Mouse (Mus musculus) heart, embryonic 12.5 days (tissue): ENCODE measurements around the gene Sdk1. TPM values are rescaled to one million over a fixed set of nuclear protein-coding genes. Genes with fewer than 3 reads are reported as not detected.

Experiments
- ATAC-seq: fragments of 200-750 bp; cut with Nextera tagmentation; 2 replicates; pipeline ENCODE4 v1.8.0; 2017; ENCODE audit warnings: moderate TSS enrichment, moderate library complexity; ENCODE audit not compliant: insufficient number of reproducible peaks, low FRiP score
- H3K27ac ChIP-seq: fragments of 300-500 bp; sonication (generic); 2 replicates; pipeline ENCODE4 v1.5.1; 2016; ENCODE audit warnings: mild to moderate bottlenecking, moderate library complexity; ENCODE audit not compliant: poor library complexity, severe bottlenecking
- H3K27me3 ChIP-seq: fragments of 300-500 bp; sonication (generic); replicated peaks from 2 replicates; pipeline ENCODE4 v1.6.1; 2016; ENCODE audit warnings: mild to moderate bottlenecking, moderate library complexity
- H3K36me3 ChIP-seq: fragments of 300-500 bp; sonication (generic); 2 replicates; pipeline ENCODE4 v1.6.1; 2016; ENCODE audit warnings: mild to moderate bottlenecking, moderate library complexity
- H3K4me1 ChIP-seq: fragments of 300-500 bp; sonication (generic); replicated peaks from 2 replicates; pipeline ENCODE4 v1.6.1; 2016; ENCODE audit warnings: mild to moderate bottlenecking
- H3K4me2 ChIP-seq: fragments of 300-500 bp; sonication (generic); 2 replicates; pipeline ENCODE4 v1.6.1; 2016; ENCODE audit warnings: mild to moderate bottlenecking, moderate library complexity
- H3K4me3 ChIP-seq: fragments of 300-500 bp; sonication (generic); 2 replicates; pipeline ENCODE4 v1.5.1; 2016; ENCODE audit warnings: mild to moderate bottlenecking
- H3K9ac ChIP-seq: fragments of 300-500 bp; sonication (generic); 2 replicates; pipeline ENCODE4 v1.6.1; 2016; ENCODE audit warnings: mild to moderate bottlenecking, moderate library complexity
- H3K9me3 ChIP-seq: fragments of 300-500 bp; sonication (generic); replicated peaks from 2 replicates; pipeline ENCODE4 v1.6.1; 2016; ENCODE audit warnings: mild to moderate bottlenecking, moderate library complexity
- WGBS: fragments of 180-500 bp; shearing (Covaris S2); methylation state at CpG from one replicate; pipeline ENCODE4 v1.1.7; 2016; 5-methylcytosine and 5-hydroxymethylcytosine counted together
- polyA plus RNA-seq: library from polyadenylated mRNA; unstranded; fragments of >200 nt; fragmentation: Nextera tagmentation; extraction: Ambion mirVana; gene quantifications from 2 replicates; pipeline ENCODE4 v1.2.1, GENCODE M21; 2016

Gene Sdk1
- polyA plus RNA-seq, 1 experiment from 2014 or later, result 4.4 TPM

DNA sequence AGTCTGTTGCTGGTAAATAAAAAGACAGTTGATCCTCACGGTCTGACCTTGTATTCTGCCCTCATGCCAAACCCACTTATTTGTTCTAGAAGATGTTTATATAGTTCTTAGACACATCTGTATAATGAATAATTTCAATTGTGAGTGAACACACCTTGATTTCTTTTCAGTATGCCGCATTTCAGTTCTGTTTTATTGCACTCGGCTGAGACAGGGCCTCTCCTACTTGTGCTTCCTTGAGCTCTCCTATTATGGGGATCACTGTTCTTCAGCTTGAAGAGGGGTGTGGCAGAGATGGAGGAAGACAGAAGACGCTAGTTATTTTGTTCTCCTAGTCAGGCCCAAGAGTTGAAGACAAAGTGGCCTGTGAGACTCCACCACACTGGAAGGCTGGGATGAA, 603.4 kb downstream of the Sdk1 start:
- H3K27ac ChIP-seq, result no peak overlapping the region
- 81% methylated on average over 4 of the region's 4 CpGs for WGBS

GRCm38 (mm10) chr5:141847686-141848085, 606.4 kb downstream of the Sdk1 start:
- 83% methylated on average over 4 of the region's 4 CpGs for WGBS
- Histone ChIP-seq H3K4me2 (no peak overlapping the region), H3K4me3 (no peak overlapping the region), H3K4me1 (peaks cover 18% of the 10 kb centered on the region), H3K9me3 (no peaks in the 10 kb centered on the region), H3K36me3 (no peaks in the 10 kb centered on the region), H3K9ac (no peak overlapping the region), H3K27me3 (no peaks in the 10 kb centered on the region), H3K27ac (no peak overlapping the region)
- ATAC-seq, result no peak

More for the DNA sequence above, 603.4 kb downstream of the Sdk1 start:
- Histone ChIP-seq H3K36me3 (no peaks in the 10 kb centered on the region), H3K4me1 (0 out of 2 replicates have a peak, but pooled peaks cover under 1% of the 10 kb centered on the region), H3K9me3 (no peaks in the 10 kb centered on the region), H3K9ac (no peak overlapping the region), H3K4me2 (no peak overlapping the region), H3K27me3 (no peaks in the 10 kb centered on the region), H3K4me3 (no peak overlapping the region)
- no peak for ATAC-seq

DNA sequence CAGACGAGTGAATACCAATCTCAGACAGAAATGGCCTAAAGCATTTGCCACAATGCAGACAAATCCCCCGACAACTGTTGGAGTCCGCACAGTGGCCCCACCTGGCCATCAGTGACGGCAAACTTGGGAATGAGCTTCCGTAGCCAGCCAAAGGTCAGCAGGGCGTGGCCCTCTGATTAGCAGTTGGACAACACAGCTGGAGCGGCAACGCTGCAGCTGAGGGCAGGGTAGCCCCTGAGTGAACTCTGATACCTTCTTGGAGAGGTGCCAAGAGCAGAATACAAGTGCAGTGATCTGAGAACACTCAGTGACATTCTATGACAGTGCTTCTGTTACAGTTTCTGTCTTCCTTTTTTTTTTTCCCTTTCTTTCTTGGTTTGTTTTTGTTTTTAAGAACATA, 610.9 kb downstream of the Sdk1 start:
- Histone ChIP-seq H3K4me1 (peaks cover 24% of the 10 kb centered on the region), H3K9ac (no peak overlapping the region), H3K27me3 (no peaks in the 10 kb centered on the region), H3K9me3 (no peaks in the 10 kb centered on the region), H3K36me3 (no peaks in the 10 kb centered on the region), H3K4me2 (peak overlapping the region; percentile 32), H3K4me3 (no peak overlapping the region), H3K27ac (peak overlapping the region; percentile 55)
- peak; percentile 80 for ATAC-seq
- WGBS, result 18% methylated on average over 8 of the region's 8 CpGs

- peaks cover 18% of the 10 kb centered on the region for H3K4me1 ChIP-seq
- no peaks in the 10 kb centered on the region for H3K27me3 ChIP-seq
- 88% methylated on average over 2 of the region's 2 CpGs for WGBS
- no peak overlapping the region for H3K4me2 ChIP-seq
- H3K4me3 ChIP-seq, result no peak overlapping the region
- H3K36me3 ChIP-seq, result no peaks in the 10 kb centered on the region
- no peak for ATAC-seq
- H3K9ac ChIP-seq, result no peak overlapping the region
- no peaks in the 10 kb centered on the region for H3K9me3 ChIP-seq
- no peak overlapping the region for H3K27ac ChIP-seq
Measured at GRCm38 (mm10) chr5:141856447-141856846, 615.2 kb downstream of the Sdk1 start.

DNA sequence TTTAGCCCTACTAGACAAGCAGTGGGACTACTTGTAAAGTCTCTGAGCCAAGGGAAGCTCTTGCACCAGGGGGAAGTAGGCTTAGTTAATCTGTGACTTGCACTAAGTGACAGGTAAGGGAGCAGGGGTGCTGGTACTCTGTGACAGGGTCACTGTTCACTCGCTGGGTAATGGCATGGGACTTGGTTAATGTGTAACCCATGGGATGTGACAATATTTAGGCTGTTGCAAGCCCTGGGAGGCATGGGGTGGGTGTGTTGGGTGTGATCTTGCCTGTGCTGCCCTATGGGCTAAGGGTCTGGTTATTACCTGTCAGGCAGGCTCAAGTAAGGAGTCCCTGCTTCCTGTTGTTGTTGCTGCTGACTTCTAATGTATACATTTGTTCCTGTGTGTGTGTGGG, 616.5 kb downstream of the Sdk1 start:
- Histone ChIP-seq H3K4me3 (no peak overlapping the region), H3K9ac (no peak overlapping the region), H3K4me2 (no peak overlapping the region), H3K27me3 (no peaks in the 10 kb centered on the region), H3K27ac (no peak overlapping the region), H3K36me3 (no peaks in the 10 kb centered on the region), H3K9me3 (no peaks in the 10 kb centered on the region), H3K4me1 (peaks cover 5% of the 10 kb centered on the region)
- 89% methylated on average over 1 of the region's 1 CpGs for WGBS
- no peak for ATAC-seq

DNA sequence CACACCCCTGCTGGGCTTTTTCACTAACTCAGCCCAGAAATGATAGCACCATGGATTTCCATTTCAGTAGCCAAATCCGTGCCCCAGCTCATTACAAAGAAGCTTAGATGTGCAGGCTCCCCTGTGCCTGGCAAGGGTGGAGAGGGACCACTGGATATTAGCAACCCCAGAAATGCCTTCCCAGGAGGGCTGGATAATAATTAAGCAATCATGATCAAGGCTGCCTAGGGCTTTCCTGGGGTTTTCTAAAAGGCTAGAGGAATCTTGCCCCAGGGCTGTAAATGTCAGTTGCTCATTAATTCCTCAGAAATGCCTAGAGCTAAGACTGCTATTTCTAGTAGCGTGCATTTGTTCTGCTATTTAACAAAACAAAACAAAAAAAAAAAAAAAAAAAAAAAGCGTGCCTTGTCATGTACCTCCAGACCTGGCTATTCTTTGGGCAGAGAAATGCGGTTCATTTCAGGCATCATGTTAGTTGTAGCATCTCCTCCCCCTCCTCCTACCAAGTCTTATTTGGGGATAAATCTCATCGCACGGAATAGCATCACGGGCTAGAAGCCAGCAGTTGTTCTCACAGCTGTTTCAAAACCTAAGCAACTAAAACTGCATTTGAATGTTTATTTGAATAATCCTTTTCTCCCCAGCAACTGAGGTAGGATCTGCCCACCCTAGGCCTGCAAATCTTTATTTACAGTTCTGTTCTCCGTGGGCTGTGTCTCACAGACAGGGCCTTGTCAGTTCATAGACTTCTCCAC, 617.3 kb downstream of the Sdk1 start:
- no peak for ATAC-seq
- 46% methylated on average over 8 of the region's 8 CpGs for WGBS
- no peak overlapping the region for H3K9ac ChIP-seq

DNA sequence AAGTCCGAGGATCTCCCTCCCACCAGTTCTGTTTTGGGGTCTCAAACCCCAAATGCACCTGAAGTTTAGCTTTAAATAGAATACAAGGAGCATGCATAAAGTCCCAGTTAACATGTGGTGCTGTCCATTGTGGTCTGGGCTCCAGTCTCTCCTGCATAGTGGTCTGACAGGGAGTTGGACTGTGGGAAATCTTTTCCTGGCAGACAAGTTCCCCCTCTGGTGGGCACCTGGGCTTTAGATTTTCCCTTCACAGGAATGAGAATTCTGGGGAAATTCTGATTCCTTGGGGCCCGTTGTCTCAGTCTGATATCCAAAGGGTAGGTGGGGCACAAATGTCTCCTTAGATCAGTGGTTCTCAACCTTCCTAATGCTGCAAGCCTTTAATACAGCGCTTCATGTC, 624.8 kb downstream of the Sdk1 start:
- H3K9ac ChIP-seq, result no peak overlapping the region
- no peak for ATAC-seq
- no peaks in the 10 kb centered on the region for H3K36me3 ChIP-seq
- no peak overlapping the region for H3K4me2 ChIP-seq
- 71% methylated on average over 3 of the region's 3 CpGs for WGBS
- no peaks in the 10 kb centered on the region for H3K9me3 ChIP-seq
- no peak overlapping the region for H3K4me3 ChIP-seq
- no peaks in the 10 kb centered on the region for H3K27me3 ChIP-seq
- no peak overlapping the region for H3K27ac ChIP-seq
- peaks cover 4% of the 10 kb centered on the region; the same call in 1 of the 2 replicates for H3K4me1 ChIP-seq

More for the DNA sequence above, 617.3 kb downstream of the Sdk1 start:
- Histone ChIP-seq H3K36me3 (no peaks in the 10 kb centered on the region), H3K4me2 (no peak overlapping the region), H3K4me3 (no peak overlapping the region), H3K27ac (no peak overlapping the region), H3K4me1 (no peaks in the 10 kb centered on the region), H3K9me3 (no peaks in the 10 kb centered on the region), H3K27me3 (no peaks in the 10 kb centered on the region)

DNA sequence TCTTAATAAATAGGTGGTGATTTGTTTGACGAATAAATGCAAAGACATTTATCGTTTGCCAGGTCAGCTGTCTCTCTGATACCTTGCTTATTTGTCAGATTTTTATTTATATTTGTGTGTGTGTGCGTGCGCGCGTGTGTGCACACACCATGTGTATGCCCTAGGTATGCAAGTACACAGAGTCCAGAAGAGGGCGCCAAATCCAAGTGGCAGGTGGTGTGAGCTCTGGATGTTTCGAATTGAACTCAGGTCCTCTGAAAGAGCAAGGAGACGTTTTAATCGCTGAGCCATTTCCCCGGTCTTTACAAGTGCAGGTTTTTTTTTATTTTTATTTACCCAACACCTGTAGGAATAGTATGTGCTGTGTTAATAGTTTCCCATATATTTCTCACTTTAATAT, 632.5 kb downstream of the Sdk1 start:
- H3K4me3 ChIP-seq, result no peak overlapping the region
- no peak overlapping the region for H3K27ac ChIP-seq
- H3K4me2 ChIP-seq, result no peak overlapping the region
- H3K9me3 ChIP-seq, result 0 out of 2 replicates have a peak, but pooled peaks cover 5% of the 10 kb centered on the region
- H3K4me1 ChIP-seq, result no peaks in the 10 kb centered on the region
- WGBS, result 92% methylated on average over 11 of the region's 11 CpGs
- H3K9ac ChIP-seq, result no peak overlapping the region
- ATAC-seq, result no peak
- no peaks in the 10 kb centered on the region for H3K36me3 ChIP-seq
- H3K27me3 ChIP-seq, result no peaks in the 10 kb centered on the region

DNA sequence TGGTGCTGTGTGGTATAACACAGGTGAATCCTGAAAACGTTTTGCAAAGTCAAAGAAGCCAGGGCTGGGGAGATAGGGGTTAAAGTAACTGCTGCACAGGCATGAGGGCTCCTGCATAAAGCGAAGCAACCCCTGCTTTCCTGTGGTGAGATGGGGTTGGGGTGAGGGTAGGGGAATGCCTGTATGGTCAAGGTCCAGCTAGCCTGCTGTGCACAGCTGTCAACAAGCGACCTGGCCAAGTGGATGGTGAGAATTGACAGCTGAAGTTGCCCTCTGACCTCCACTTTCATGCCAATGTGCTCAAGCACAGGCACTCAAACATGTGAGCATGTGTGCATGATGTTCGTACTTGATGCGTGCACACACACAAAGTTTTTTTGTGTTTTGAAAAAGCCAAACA, 639.4 kb downstream of the Sdk1 start:
- WGBS, result 60% methylated on average over 5 of the region's 5 CpGs
- H3K4me1 ChIP-seq, result no peaks in the 10 kb centered on the region
- no peaks in the 10 kb centered on the region for H3K27me3 ChIP-seq
- no peaks in the 10 kb centered on the region for H3K9me3 ChIP-seq
- H3K36me3 ChIP-seq, result no peaks in the 10 kb centered on the region
- no peak overlapping the region for H3K4me3 ChIP-seq
- no peak overlapping the region for H3K9ac ChIP-seq
- no peak for ATAC-seq
- H3K4me2 ChIP-seq, result no peak overlapping the region
- no peak overlapping the region for H3K27ac ChIP-seq

DNA sequence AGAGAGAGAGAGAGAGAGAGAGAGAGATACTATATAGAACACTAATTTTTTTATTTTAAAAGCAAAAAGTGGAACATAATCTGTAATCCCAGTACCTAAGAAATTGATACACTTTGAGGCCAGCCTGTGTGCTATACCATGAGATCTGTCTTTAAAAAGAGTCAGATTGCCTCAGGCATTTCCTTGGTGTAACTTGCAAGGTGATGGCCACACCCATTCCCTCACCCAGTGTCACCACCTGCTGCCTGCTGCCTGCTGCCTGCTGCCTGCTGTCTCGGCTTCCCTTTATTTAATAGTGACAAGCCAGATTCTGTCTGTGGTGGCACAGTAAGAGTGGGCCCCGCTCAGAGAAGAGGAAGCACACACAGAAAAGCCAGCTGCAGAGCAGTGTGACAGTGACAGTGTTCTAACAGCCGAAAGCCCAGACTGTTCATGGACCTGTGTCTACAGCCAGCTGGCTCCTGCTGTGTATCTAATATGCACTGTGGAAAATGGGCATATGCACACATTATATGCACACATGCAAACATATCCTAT, 642.9 kb downstream of the Sdk1 start:
- H3K4me2 ChIP-seq, result no peak overlapping the region
- H3K9ac ChIP-seq, result no peak overlapping the region
- no peak overlapping the region for H3K27ac ChIP-seq
- no peak for ATAC-seq
- H3K27me3 ChIP-seq, result no peaks in the 10 kb centered on the region
- H3K36me3 ChIP-seq, result no peaks in the 10 kb centered on the region
- no peak overlapping the region for H3K4me3 ChIP-seq
- peaks cover 3% of the 10 kb centered on the region; the same call in 1 of the 2 replicates for H3K4me1 ChIP-seq
- 70% methylated on average over 3 of the region's 3 CpGs for WGBS
- no peaks in the 10 kb centered on the region for H3K9me3 ChIP-seq

DNA sequence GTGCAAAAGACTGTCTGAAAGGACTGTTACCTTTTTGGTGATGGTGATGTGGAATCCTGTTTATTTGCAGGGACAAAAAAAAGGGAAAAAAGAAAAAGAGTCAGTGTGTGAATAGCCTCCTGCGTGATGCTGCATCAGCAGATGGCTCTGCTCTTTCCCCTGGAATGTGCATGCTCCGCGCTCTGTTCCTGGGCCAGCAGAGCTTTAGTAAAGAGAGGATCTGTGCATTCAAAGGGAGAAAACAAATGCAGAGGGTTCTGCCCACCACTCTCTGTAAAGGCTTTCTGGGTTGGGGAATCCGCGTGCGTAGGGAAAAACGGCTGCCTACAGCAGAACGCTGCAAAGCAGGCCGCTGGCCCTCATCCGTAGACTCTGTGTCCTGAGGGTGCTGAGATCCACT, 644.7 kb downstream of the Sdk1 start:
- no peaks in the 10 kb centered on the region for H3K9me3 ChIP-seq
- no peaks in the 10 kb centered on the region for H3K36me3 ChIP-seq
- no peak overlapping the region for H3K4me3 ChIP-seq
- no peak overlapping the region for H3K9ac ChIP-seq
- WGBS, result 87% methylated on average over 10 of the region's 10 CpGs
- H3K4me2 ChIP-seq, result no peak overlapping the region
- no peaks in the 10 kb centered on the region for H3K27me3 ChIP-seq
- ATAC-seq, result no peak
- peaks cover 18% of the 10 kb centered on the region for H3K4me1 ChIP-seq
- no peak overlapping the region for H3K27ac ChIP-seq
